Mouse (Mus musculus): ENCODE measurements around the gene Rarres1. TPM values are rescaled to one million over a fixed set of nuclear protein-coding genes. Genes with fewer than 3 reads are reported as not detected.
A peak's percentile ranks its signal among the peaks of the same experiment; 100 is the strongest.

Gene Rarres1
- polyA plus RNA-seq (2016; fragmentation: Nextera tagmentation; extraction: Ambion mirVana): 2.0 and 4.3 TPM in 2 replicates

DNA sequence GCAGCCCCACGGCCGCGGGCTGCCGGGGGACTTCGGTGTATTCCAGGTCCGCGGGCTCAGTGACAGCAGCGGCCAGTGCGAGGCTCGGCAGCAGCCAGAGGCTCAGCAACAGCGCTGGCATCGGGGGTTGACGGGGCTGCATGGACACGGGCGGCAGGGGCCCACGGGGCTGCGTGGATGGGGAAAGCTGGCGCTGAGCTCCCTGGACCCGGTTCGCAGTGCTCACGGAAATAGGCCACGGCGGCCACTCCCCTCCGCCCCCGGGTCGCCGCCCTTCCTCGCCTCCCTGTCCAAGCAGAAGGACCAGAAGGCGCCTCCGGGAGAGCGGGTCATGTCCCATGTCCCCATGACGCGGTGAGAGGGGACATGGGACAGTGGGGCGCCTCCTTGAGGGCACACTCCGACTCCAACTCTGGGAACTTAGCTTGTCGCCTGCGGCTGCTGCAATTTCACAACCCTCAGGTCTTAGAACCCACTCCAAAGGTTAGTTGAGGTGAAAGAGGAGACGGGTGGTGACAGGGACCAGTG is at the start of gene Rarres1:
Gene Rarres1, minus strand, starts transcription at position 250 of the 528 bp plus-strand sequence.
- Histone ChIP-seq H3K27ac (replicated peaks) (peak within 1 kb of the TSS; percentile 57), H3K9me3 (no peaks in the 10 kb centered on the region), H3K4me1 (peaks cover 11% of the 10 kb centered on the region), H3K4me3 (peak within 1 kb of the TSS; percentile 72), H3K27me3 (replicated peaks; ENCODE audit: low read depth, poor library complexity, severe bottlenecking) (peaks cover 43% of the 10 kb centered on the region), H3K36me3 (replicated peaks) (no peaks in the 10 kb centered on the region)
- 2% methylated on average over 38 of the region's 38 CpGs for WGBS
- peak; percentile 51 for DNase-seq (ENCODE audit: low spot score)

DNA sequence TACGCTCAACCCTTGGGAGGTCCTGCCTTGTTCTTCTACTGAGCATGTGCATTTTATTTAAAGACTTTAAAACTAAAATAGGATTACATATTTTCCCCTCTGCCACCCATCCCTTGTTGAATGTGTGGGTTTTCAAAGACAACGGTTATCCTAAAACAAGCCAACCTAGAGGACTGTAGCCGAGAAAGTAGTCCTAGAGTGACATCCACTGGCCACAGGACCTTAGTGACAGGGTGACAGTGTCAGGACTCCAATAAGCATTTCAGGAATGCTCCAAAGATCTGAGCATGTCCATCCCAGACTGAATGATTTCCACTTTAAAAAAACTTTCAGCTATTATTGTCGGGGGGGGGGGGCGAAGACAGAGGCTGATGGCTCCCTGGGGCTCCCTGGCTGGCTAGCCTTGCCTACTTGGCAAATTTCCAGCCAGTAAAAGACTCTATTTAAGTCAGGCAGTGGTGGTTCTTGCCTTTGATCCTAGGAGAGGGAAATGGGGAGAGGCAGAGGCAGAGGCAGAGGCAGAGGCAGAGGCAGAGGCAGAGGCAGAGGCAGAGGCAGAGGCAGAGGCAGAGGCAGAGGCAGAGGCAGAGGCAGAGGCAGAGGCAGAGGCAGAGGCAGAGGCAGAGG is 49.5 kb upstream of the Rarres1 start:
- H3K36me3 ChIP-seq (replicated peaks): no peaks in the 10 kb centered on the region
- H3K27me3 ChIP-seq (replicated peaks; ENCODE audit: low read depth, poor library complexity, severe bottlenecking): no peaks in the 10 kb centered on the region
- DNase-seq (ENCODE audit: low spot score): no peak
- H3K4me1 ChIP-seq: 0 out of 2 replicates have a peak, but pooled peaks cover 3% of the 10 kb centered on the region
- no peak overlapping the region for H3K27ac ChIP-seq (replicated peaks)
- WGBS: 69% methylated on average over 5 of the region's 5 CpGs
- H3K9me3 ChIP-seq: no peaks in the 10 kb centered on the region
- H3K4me3 ChIP-seq: no peak overlapping the region

DNA sequence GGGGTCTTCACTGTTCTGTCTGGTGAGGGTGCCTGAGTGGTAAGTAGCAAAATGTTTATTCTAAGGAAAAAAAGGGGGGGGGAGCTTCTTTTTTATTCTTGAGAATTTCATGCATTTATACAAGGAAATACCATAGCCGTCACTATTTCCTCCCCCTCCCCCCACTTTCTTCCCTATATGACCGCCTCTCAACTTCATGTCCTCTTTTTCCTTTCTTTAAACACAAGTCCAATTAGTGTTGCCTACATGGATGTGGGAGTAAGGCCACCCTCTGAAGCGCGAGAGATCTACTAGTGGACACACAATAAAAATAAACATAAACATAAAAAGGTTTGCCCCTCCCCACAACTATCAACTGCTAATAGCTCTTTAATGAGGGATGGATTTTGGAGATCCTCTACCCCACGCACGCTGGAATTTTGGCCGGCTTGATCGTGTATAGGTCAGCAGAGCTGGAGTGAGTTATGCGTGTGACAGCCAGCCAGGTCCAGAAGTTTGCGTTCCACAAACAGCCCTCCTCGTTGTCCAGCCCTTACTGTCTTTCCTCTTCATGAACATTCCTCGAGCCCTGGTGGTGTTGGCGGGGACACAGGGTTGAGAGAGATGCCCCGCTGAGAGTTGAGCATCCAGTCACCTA is 42.5 kb upstream of the Rarres1 start:
- Histone ChIP-seq H3K9me3 (no peaks in the 10 kb centered on the region), H3K27ac (replicated peaks) (no peak overlapping the region), H3K4me1 (peaks cover 4% of the 10 kb centered on the region; the same call in 1 of the 2 replicates), H3K4me3 (no peak overlapping the region), H3K36me3 (replicated peaks) (no peaks in the 10 kb centered on the region), H3K27me3 (replicated peaks; ENCODE audit: low read depth, poor library complexity, severe bottlenecking) (no peaks in the 10 kb centered on the region)
- no peak for DNase-seq (ENCODE audit: low spot score)
- 86% methylated on average over 14 of the region's 14 CpGs for WGBS

DNA sequence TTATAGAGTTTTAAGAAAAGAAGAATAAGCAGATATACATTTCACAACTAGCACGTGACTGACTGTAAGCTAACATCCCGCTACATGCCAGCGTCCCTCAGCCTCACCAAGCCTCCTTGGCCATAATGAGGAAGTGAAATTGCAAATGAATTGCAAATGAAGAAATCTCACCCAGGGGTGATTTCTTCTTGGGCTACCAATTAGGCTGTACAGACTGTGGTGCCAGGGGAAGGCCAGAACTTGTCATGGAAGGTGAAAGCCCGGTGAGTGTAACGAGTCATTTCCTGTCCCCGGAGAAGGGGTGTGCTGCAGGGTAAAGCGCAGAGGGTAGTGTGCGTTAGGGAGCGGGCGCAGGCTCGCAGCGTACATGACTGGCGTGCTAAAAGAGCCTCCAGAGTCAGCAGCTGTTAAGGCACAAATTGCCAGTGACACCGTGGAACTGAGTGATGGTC is 41.9 kb upstream of the Rarres1 start:
- WGBS: 59% methylated on average over 14 of the region's 14 CpGs
- no peak overlapping the region for H3K27ac ChIP-seq (replicated peaks)

DNA sequence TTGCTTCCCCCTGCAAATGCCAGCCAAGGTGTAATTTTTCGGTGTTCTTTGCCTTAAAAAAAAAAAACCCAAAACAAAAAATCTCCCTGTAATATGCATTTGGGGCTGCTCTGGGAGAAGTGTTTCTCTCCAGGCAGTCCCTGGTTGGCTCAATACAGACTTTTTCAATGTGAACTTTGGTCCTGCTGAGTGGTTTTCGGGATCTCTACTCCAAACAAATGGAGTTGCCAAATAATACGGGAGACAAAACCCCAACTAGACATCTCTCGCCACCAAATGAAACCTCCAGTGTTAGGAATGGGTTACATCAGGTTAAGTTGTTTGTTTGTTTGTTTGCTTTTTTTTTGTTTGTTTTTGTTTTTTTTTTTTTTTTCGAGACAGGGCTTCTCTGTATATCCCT is 39.9 kb upstream of the Rarres1 start:
- WGBS: 89% methylated on average over 5 of the region's 5 CpGs
- Histone ChIP-seq H3K27ac (replicated peaks) (no peak overlapping the region), H3K4me3 (no peak overlapping the region)

More for the DNA sequence above, 41.9 kb upstream of the Rarres1 start:
- Histone ChIP-seq H3K4me3 (no peak overlapping the region), H3K27me3 (replicated peaks; ENCODE audit: low read depth, poor library complexity, severe bottlenecking) (no peaks in the 10 kb centered on the region), H3K9me3 (no peaks in the 10 kb centered on the region), H3K36me3 (replicated peaks) (no peaks in the 10 kb centered on the region), H3K4me1 (peaks cover 4% of the 10 kb centered on the region; the same call in 1 of the 2 replicates)
- peak; percentile 11 for DNase-seq (ENCODE audit: low spot score)

DNA sequence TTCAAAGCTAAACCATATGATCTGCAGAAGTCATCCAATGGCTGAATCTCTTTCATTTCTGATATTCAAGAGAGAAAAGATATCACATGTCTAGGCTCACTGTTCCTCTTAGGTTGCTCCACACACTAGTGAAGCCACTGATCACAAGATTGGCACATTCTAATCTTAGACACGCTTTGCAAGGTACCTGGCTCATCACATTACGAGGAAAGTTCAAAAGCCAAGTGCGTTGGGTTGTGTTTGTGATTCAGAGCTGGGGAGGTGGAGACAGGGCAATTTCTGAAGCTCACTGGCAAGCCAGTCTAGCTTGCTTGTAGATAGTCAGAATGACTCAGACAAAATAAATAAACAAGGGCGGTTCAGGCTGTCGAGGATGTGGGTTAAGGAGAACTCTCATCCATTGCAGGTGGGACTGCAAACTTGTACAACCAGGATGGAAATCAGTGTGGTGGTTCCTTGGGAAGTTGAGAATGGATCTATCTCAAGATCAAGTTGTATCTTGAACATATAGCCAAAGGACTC is 38.7 kb upstream of the Rarres1 start:
- Histone ChIP-seq H3K36me3 (replicated peaks) (no peaks in the 10 kb centered on the region), H3K9me3 (no peaks in the 10 kb centered on the region), H3K27ac (replicated peaks) (no peak overlapping the region), H3K4me3 (no peak overlapping the region), H3K4me1 (peaks cover 4% of the 10 kb centered on the region; the same call in 1 of the 2 replicates), H3K27me3 (replicated peaks; ENCODE audit: low read depth, poor library complexity, severe bottlenecking) (no peaks in the 10 kb centered on the region)
- no peak for DNase-seq (ENCODE audit: low spot score)
- WGBS: 86% methylated on average over 5 of the region's 5 CpGs

More for the DNA sequence above, 39.9 kb upstream of the Rarres1 start:
- no peaks in the 10 kb centered on the region for H3K9me3 ChIP-seq
- no peak for DNase-seq (ENCODE audit: low spot score)
- H3K4me1 ChIP-seq: peaks cover 4% of the 10 kb centered on the region; the same call in 1 of the 2 replicates
- no peaks in the 10 kb centered on the region for H3K36me3 ChIP-seq (replicated peaks)
- no peaks in the 10 kb centered on the region for H3K27me3 ChIP-seq (replicated peaks; ENCODE audit: low read depth, poor library complexity, severe bottlenecking)

DNA sequence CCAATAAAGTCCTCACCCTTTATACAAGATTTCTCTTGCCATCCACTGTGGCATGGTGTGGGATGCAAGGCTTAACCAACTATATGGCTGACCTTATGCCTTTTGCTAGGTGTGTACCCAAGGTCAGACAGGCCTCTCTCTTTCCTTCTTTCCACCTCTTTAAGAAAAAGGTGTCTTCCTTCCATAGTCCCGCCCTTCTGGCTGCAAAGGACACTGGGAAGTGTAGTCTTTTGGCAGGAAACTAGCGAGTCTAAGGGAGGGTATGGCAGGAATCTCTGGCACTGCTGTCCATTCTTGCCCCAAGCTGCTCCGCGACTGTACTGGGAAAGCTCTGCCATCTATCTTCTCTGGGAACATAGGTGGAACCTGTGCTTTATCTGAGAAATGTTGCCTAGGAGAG is 38.0 kb upstream of the Rarres1 start:
- Histone ChIP-seq H3K27ac (replicated peaks) (no peak overlapping the region), H3K9me3 (no peaks in the 10 kb centered on the region), H3K36me3 (replicated peaks) (no peaks in the 10 kb centered on the region), H3K4me3 (no peak overlapping the region), H3K4me1 (peaks cover 4% of the 10 kb centered on the region; the same call in 1 of the 2 replicates), H3K27me3 (replicated peaks; ENCODE audit: low read depth, poor library complexity, severe bottlenecking) (no peaks in the 10 kb centered on the region)
- 49% methylated on average over 4 of the region's 4 CpGs for WGBS
- DNase-seq (ENCODE audit: low spot score): no peak

DNA sequence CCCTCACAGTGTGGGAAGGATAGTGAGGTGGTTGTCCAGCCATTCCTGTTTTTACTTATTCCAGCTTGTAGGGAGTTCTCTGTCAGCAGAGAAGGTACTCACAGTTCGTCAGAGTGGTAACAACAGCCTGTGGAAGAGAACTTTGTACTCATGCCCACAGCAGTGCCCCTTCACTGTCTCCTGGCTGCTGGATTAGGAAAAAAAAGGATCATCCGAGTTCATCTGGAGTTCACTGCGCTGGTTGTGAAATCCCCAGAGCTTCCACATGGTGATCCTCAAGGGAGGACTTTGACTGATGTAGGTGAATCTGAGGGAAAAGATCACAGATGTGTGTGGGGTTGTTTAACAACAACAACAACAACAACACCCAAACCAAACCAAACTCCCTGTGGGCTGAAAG is 35.9 kb upstream of the Rarres1 start:
- H3K4me1 ChIP-seq: no peaks in the 10 kb centered on the region
- no peaks in the 10 kb centered on the region for H3K36me3 ChIP-seq (replicated peaks)
- no peaks in the 10 kb centered on the region for H3K9me3 ChIP-seq
- WGBS: 85% methylated on average over 3 of the region's 3 CpGs
- DNase-seq (ENCODE audit: low spot score): no peak
- no peak overlapping the region for H3K4me3 ChIP-seq
- H3K27me3 ChIP-seq (replicated peaks; ENCODE audit: low read depth, poor library complexity, severe bottlenecking): no peaks in the 10 kb centered on the region
- H3K27ac ChIP-seq (replicated peaks): no peak overlapping the region

DNA sequence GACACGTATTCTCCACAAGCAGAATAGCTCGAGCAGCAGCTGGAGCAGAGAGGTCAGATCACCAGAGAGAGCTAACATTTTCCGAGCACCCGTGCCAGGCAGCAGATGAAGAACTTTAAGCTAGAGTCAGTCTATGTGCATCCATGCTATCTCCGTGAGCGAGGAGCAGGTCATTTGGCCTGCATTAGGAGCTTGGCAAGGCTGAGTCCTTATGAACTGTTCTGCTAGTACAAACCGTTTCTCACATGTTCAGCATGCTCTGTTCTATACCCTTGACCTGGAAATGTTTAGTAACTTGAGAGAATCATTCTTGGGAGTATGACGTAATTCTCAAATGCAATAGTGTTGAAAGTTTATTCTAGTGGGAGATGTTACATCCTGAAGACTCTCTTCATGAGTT is 28.3 kb upstream of the Rarres1 start:
- no peak for DNase-seq (ENCODE audit: low spot score)
- H3K27me3 ChIP-seq (replicated peaks; ENCODE audit: low read depth, poor library complexity, severe bottlenecking): no peaks in the 10 kb centered on the region
- 72% methylated on average over 8 of the region's 8 CpGs for WGBS

DNA sequence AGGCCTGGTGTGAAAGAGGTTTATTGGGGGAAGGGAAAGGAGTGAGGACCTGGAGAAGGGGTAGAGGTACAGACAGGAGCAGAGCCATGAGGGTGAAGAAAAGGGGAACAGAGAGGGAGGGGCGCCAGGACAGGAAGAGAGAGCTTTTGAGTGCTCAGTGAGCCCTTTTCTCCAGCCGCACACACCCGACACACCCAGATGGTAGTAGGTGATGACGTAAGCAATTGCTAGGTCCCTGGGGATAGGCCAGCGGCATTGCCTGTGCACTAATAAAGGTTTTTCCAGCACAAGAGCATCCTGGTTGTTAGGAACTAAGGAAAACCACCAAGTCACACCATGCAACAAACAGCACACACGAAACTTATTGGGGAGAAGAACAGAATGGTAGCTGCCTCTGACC is 9.4 kb upstream of the Rarres1 start:
- Histone ChIP-seq H3K27ac (replicated peaks) (no peak overlapping the region), H3K36me3 (replicated peaks) (no peaks in the 10 kb centered on the region), H3K4me1 (no peaks in the 10 kb centered on the region), H3K9me3 (no peaks in the 10 kb centered on the region), H3K27me3 (replicated peaks; ENCODE audit: low read depth, poor library complexity, severe bottlenecking) (no peaks in the 10 kb centered on the region), H3K4me3 (no peak overlapping the region)
- DNase-seq (ENCODE audit: low spot score): no peak
- 80% methylated on average over 6 of the region's 6 CpGs for WGBS

More for the DNA sequence above, 28.3 kb upstream of the Rarres1 start:
- no peak overlapping the region for H3K27ac ChIP-seq (replicated peaks)
- H3K9me3 ChIP-seq: no peaks in the 10 kb centered on the region
- H3K4me3 ChIP-seq: no peak overlapping the region
- no peaks in the 10 kb centered on the region for H3K4me1 ChIP-seq
- no peaks in the 10 kb centered on the region for H3K36me3 ChIP-seq (replicated peaks)

DNA sequence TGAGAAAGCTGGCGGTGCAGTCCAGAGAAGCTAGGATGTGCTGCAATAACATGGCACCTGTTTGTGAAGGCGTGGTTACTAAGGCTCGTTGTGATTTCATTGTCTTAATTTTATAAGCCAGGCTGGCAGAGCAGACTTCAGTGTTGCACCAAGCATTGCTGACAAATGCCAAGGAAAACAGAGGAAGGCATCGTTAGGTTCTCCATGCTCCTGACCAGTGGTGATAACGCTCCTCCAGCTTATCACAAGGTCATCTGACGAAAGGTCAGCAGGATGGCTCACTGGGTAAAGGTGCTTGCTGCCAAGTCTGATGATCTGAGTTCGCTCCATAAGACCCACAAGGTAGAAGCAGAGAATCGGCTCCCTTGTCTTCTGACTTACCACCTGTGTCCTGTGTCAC is 7.4 kb upstream of the Rarres1 start:
- Histone ChIP-seq H3K4me3 (no peak overlapping the region), H3K9me3 (no peaks in the 10 kb centered on the region), H3K36me3 (replicated peaks) (no peaks in the 10 kb centered on the region), H3K27me3 (replicated peaks; ENCODE audit: low read depth, poor library complexity, severe bottlenecking) (no peaks in the 10 kb centered on the region; the same call in 1 of the 2 replicates), H3K4me1 (no peaks in the 10 kb centered on the region), H3K27ac (replicated peaks) (no peak overlapping the region)
- no peak for DNase-seq (ENCODE audit: low spot score)
- WGBS: 90% methylated on average over 8 of the region's 8 CpGs

DNA sequence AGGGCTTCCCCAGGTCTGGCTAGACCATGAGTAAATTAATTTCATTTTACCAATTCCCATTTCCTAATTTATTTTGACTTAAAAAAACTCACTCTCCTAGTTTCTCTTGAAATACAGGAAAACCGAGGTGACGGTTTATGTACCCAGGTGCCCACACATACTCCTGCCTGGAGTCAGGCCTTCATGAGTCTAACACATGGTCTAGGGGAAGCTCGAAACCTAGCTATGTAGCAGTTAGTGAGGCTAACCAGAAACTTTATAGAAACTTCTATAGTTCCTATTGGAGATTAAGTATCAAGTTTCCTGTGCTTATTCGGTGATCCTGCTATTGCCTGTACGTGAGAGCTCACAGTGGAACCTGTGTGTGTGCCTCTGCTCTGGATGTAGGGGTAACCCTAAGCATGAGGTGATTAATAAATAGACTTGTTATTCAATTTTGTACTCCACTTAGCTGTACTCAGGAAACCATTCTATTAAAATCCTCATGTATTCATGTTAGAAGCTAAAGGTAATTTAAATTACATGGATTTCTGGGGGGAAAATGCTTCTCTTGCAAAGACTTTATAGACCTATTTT is 5.3 kb upstream of the Rarres1 start:
- no peak overlapping the region for H3K27ac ChIP-seq (replicated peaks)
- peaks cover 15% of the 10 kb centered on the region for H3K27me3 ChIP-seq (replicated peaks; ENCODE audit: low read depth, poor library complexity, severe bottlenecking)
- 89% methylated on average over 5 of the region's 5 CpGs for WGBS
- no peaks in the 10 kb centered on the region for H3K36me3 ChIP-seq (replicated peaks)
- no peaks in the 10 kb centered on the region for H3K9me3 ChIP-seq
- H3K4me1 ChIP-seq: peaks cover 1% of the 10 kb centered on the region
- H3K4me3 ChIP-seq: no peak overlapping the region
- no peak for DNase-seq (ENCODE audit: low spot score)

Data from embryonic facial prominence, embryonic 10.5 days (tissue).